Mouse (Mus musculus) CH12.LX (cell line): ENCODE results near the gene Vmn1r177.
"Not testable (repeated sequence)": the region's sequence is repeated elsewhere in the genome, so short reads cannot be mapped to it uniquely, and the experiment has no call there.

Source experiments
- CTCF ChIP-seq, 2 experiments: IDR thresholded peaks in 1 of 2; conservative IDR thresholded peaks in 1 of 2; 2 replicates each; pipeline ENCODE4 v1.5.1; 2011 to 2012; ENCODE audit warnings: low read depth in 2 of 2, low read length in 2 of 2, improper control_type of control experiment in 1 of 2, inconsistent platforms in 1 of 2, mild to moderate bottlenecking in 1 of 2, moderate library complexity in 1 of 2
- ETS1 ChIP-seq: conservative IDR thresholded peaks from 2 replicates; pipeline ENCODE4 v1.6.1; 2012; ENCODE audit warnings: low read depth, mild to moderate bottlenecking, inconsistent platforms, low read length, improper control_type of control experiment, moderate library complexity
- MYC ChIP-seq: IDR thresholded peaks from 2 replicates; pipeline ENCODE4 v1.6.1; 2011; ENCODE audit warnings: low read depth, mild to moderate bottlenecking, improper control_type of control experiment, low read length
- POLR2A ChIP-seq: IDR thresholded peaks from 2 replicates; pipeline ENCODE4 v1.6.1; 2011; ENCODE audit warnings: low read depth, mild to moderate bottlenecking, improper control_type of control experiment, low read length
- RAD21 ChIP-seq: IDR thresholded peaks from 2 replicates; pipeline ENCODE4 v1.6.1; 2011; ENCODE audit warnings: low read depth, mild to moderate bottlenecking, low read length, improper control_type of control experiment, moderate library complexity
- SMC3 ChIP-seq: IDR thresholded peaks from 2 replicates; pipeline ENCODE4 v1.6.1; 2011; ENCODE audit warnings: low read depth, low read length, improper control_type of control experiment
- USF1 ChIP-seq: IDR thresholded peaks from 2 replicates; pipeline ENCODE4 v1.6.1; 2014; ENCODE audit warnings: low read depth, mild to moderate bottlenecking, inconsistent platforms, low read length, improper control_type of control experiment
- USF2 ChIP-seq: conservative IDR thresholded peaks from 2 replicates; pipeline ENCODE4 v1.6.1; 2011; ENCODE audit warnings: low read depth, low read length, improper control_type of control experiment

GRCm38 (mm10) chr7:23876918-23877317 is 10.7 kb upstream of the Vmn1r177 start:
- TF ChIP-seq CTCF (conservative IDR thresholded peaks at IDR 0.05 in 1 of 2, IDR thresholded peaks at IDR 0.05 in 1 of 2; ENCODE audit: low read depth in 2 of 2, low read length in 2 of 2); POLR2A; MYC; RAD21; USF1; SMC3; USF2; ETS1: not testable (repeated sequence)
